ENCODE assay signal across 9 mouse cellular contexts in the genomic region with DNA sequence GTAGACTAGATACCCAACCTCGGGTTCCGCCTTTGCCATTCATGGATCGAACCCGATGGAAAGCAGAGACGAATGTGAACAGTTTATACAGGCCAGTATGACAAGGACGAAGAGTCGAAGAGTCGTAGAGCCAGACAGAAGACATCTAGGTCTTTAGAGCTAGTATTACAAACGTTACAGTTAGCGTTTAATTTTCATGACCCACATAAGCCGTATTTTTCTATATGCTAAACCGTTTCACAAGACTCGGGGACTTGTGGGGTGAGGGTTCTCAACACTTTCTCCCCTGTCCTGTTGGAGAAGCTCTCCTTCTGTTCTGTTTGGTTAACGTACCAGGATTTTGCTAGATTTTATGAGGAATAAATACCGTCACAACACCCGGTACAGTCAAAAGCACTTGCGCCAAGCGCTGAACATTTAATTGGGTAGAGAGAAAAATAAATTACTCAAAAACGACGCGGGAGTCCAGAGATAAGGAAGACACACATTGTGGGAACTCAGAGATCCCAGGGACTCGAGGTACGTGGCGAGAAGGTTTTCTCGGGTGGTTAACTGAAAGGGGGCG. TPM values are rescaled to one million over a fixed set of nuclear protein-coding genes. Genes with fewer than 3 reads are reported as not detected.
DNase-seq lines count a peak whose midpoint lies in the region; ATAC-seq and TF ChIP-seq lines count a peak whose summit lies in the region.
"Had no signal": no experiment of that assay in that cellular context is flagged by ENCODE, and none has a peak within 500 bp of the region (broad histone marks: within the 10 kb centered on the region; RNA-seq: fewer than 3 reads in every experiment).

No protein-coding gene starts in this region.

- H3K27me3 ChIP-seq in heart, embryonic 13.5 days (replicated peaks): peaks cover 14% of the 10 kb centered on the region
- peaks cover 20% of the 10 kb centered on the region for H3K27me3 ChIP-seq in G1E (ENCODE audit: insufficient read depth, low read length)
- peaks cover 16% of the 10 kb centered on the region for H3K27me3 ChIP-seq in forebrain, embryonic 16.5 days (replicated peaks; ENCODE audit: control insufficient read depth, insufficient read depth, low read length)
- H3K27me3 ChIP-seq in liver, postnatal 0 days (ENCODE audit: insufficient read depth, low read length): peaks cover 22% of the 10 kb centered on the region

- intact Hi-C loops in heart, postnatal 10 days (cut with DNase I): loop anchor here (1.0 to 5.0 kb wide), 2 partner anchors 209 to 297 kb away; no protein-coding TSS in a partner anchor

- H3K9me3 ChIP-seq in heart, embryonic 13.5 days: no peaks in the 10 kb centered on the region
- no peaks in the 10 kb centered on the region for H3K9me3 ChIP-seq in G1E (replicated peaks)
- H3K9me3 ChIP-seq in forebrain, embryonic 16.5 days (ENCODE audit: control insufficient read depth, low read length): no peaks in the 10 kb centered on the region
- H3K9me3 ChIP-seq in liver, postnatal 0 days (ENCODE audit: low read length): no peaks in the 10 kb centered on the region

- TF ChIP-seq CTCF in G1E (IDR thresholded peaks at IDR 0.05; ENCODE audit: low read depth, low read length): no peak
- no peak for TF ChIP-seq CTCF in liver, postnatal 0 days (IDR thresholded peaks at IDR 0.05; ENCODE audit: low read depth)

- WGBS in heart, embryonic 13.5 days: 9% methylated on average over 26 of the region's 26 CpGs
- 5% methylated on average over 26 of the region's 26 CpGs for WGBS in forebrain, embryonic 16.5 days
- WGBS in liver, postnatal 0 days (ENCODE audit: insufficient replicate concordance): 9% methylated on average over 26 of the region's 26 CpGs

- peak overlapping the region; percentile 78 for H3K9ac ChIP-seq in heart, embryonic 13.5 days
- H3K9ac ChIP-seq in forebrain, embryonic 16.5 days (replicated peaks; ENCODE audit: low read depth, low read length): peak overlapping the region; percentile 50
- H3K9ac ChIP-seq in liver, postnatal 0 days (replicated peaks): 0 out of 2 replicates have a peak overlapping the region, but pooled peaks have one; percentile 30

- peak overlapping the region; percentile 54 for H3K4me3 ChIP-seq in heart, embryonic 13.5 days
- peak overlapping the region; percentile 66; the same call in 1 of the 2 replicates for H3K4me3 ChIP-seq in G1E (ENCODE audit: low read depth, low read length)
- H3K4me3 ChIP-seq in forebrain, embryonic 16.5 days (replicated peaks; ENCODE audit: low read length): peak overlapping the region; percentile 56
- H3K4me3 ChIP-seq in liver, postnatal 0 days (ENCODE audit: low read depth, low read length): peak overlapping the region; percentile 49

- H3K4me1 ChIP-seq in heart, embryonic 13.5 days: peaks cover 17% of the 10 kb centered on the region
- H3K4me1 ChIP-seq in G1E (ENCODE audit: insufficient read depth, low read depth, low read length): peaks cover 4% of the 10 kb centered on the region; the same call in 1 of the 2 replicates
- peaks cover 7% of the 10 kb centered on the region for H3K4me1 ChIP-seq in forebrain, embryonic 16.5 days (replicated peaks; ENCODE audit: control insufficient read depth, insufficient read depth, low read length)
- H3K4me1 ChIP-seq in liver, postnatal 0 days (ENCODE audit: insufficient read depth): peaks cover 6% of the 10 kb centered on the region

- H3K36me3 ChIP-seq in heart, embryonic 13.5 days: no peaks in the 10 kb centered on the region
- H3K36me3 ChIP-seq in G1E (replicated peaks): no peaks in the 10 kb centered on the region
- no peaks in the 10 kb centered on the region for H3K36me3 ChIP-seq in forebrain, embryonic 16.5 days (ENCODE audit: control insufficient read depth, insufficient read depth)
- no peaks in the 10 kb centered on the region for H3K36me3 ChIP-seq in liver, postnatal 0 days (replicated peaks; ENCODE audit: insufficient read depth, low read length)

- H3K27ac ChIP-seq in heart, embryonic 13.5 days (replicated peaks): peak overlapping the region; percentile 90
- H3K27ac ChIP-seq in forebrain, embryonic 16.5 days (ENCODE audit: low read length): peak overlapping the region; percentile 20; the same call in 1 of the 2 replicates
- no peak overlapping the region for H3K27ac ChIP-seq in liver, postnatal 0 days (ENCODE audit: low read depth)

- DNase-seq in heart, postnatal 10 days: no peak
- no peak for DNase-seq in G1E (ENCODE audit: low spot score)
- DNase-seq in liver, postnatal 0 days: no peak
- DNase-seq in right cerebral cortex, adult 2 months (ENCODE audit: low spot score in 2 of 2): no peak
- DNase-seq in urinary bladder, adult 18-20 months (ENCODE audit: low spot score in 2 of 2): no peak
- DNase-seq in urinary bladder, adult 2 months (ENCODE audit: low spot score): no peak

- TF ChIP-seq EP300 in liver, postnatal 0 days (IDR thresholded peaks at IDR 0.05; ENCODE audit: low read depth): no peak

- peak overlapping the region; percentile 77 for H3K4me2 ChIP-seq in heart, embryonic 13.5 days
- peak overlapping the region; percentile 77 for H3K4me2 ChIP-seq in forebrain, embryonic 16.5 days (ENCODE audit: low read length)
- H3K4me2 ChIP-seq in liver, postnatal 0 days (ENCODE audit: low read depth, low read length): peak overlapping the region; percentile 83

- ATAC-seq in heart, embryonic 13.5 days (ENCODE audit: extremely low read depth, insufficient number of reproducible peaks, low FRiP score, low TSS enrichment): no peak
- ATAC-seq in G1E (ENCODE audit: extremely low read depth, insufficient number of reproducible peaks, low FRiP score, poor library complexity, severe bottlenecking): no peak
- no peak for ATAC-seq in forebrain, embryonic 16.5 days
- ATAC-seq in liver, postnatal 0 days: no peak

RNA-seq across cellular contexts. Expression of a gene that starts 13.7 kb away (rescaled TPM):
- polyA plus RNA-seq in heart, embryonic 13.5 days (2015; fragmentation: Nextera tagmentation; extraction: Ambion mirVana): 1.1 and 1.4 TPM in 2 replicates
- under 1 TPM; 0.57 to 0.64 TPM for total RNA-seq in heart, postnatal 10 days (2021)
- not detected in 2 replicates for total RNA-seq in G1E (2014; fragmentation: Nextera tagmentation)
- not detected in 2 replicates for total RNA-seq in G1E (2017)
- not detected in 2 replicates for polyA plus RNA-seq in G1E (2012)
- 29.7 and 50.4 TPM in 2 replicates for polyA plus RNA-seq in forebrain, embryonic 16.5 days (2015; fragmentation: Nextera tagmentation; extraction: Ambion mirVana)
- polyA plus RNA-seq in liver, postnatal 0 days (2015; fragmentation: Nextera tagmentation; extraction: Ambion mirVana): not detected in 2 replicates
- 3.6 and 4.2 TPM in 2 replicates for polyA plus RNA-seq in urinary bladder, adult 2 months (2012; rRNA removed)

RNA-seq across cellular contexts. Expression of a gene that starts 14.7 kb away (rescaled TPM):
- not detected in 2 replicates for polyA plus RNA-seq in heart, embryonic 13.5 days (2015; fragmentation: Nextera tagmentation; extraction: Ambion mirVana)
- total RNA-seq in heart, postnatal 10 days (2021): not detected
- total RNA-seq in G1E (2014; fragmentation: Nextera tagmentation) (not detected in 2 replicates), G1E (2017) (not detected in 2 replicates)
- not detected in 2 replicates for polyA plus RNA-seq in G1E (2012)
- polyA plus RNA-seq in forebrain, embryonic 16.5 days (2015; fragmentation: Nextera tagmentation; extraction: Ambion mirVana): not detected in 2 replicates
- polyA plus RNA-seq in liver, postnatal 0 days (2015; fragmentation: Nextera tagmentation; extraction: Ambion mirVana): not detected in 2 replicates
- polyA plus RNA-seq in urinary bladder, adult 2 months (2012; rRNA removed): not detected in 2 replicates
- polyA plus RNA-seq: large intestine, adult 2 months had no signal

RNA-seq across cellular contexts. Expression of a gene that starts 15.2 kb away (rescaled TPM):
- 76.5 and 86.6 TPM in 2 replicates for polyA plus RNA-seq in heart, embryonic 13.5 days (2015; fragmentation: Nextera tagmentation; extraction: Ambion mirVana)
- total RNA-seq in heart, postnatal 10 days (2021): 100 to 1,000 TPM; 104 to 109 TPM
- total RNA-seq in G1E (2014; fragmentation: Nextera tagmentation) (30.4 and 32.2 TPM in 2 replicates), G1E (2017) (27.2 and 37.5 TPM in 2 replicates)
- polyA plus RNA-seq in G1E (2012): 4.2 and 5.1 TPM in 2 replicates
- polyA plus RNA-seq in forebrain, embryonic 16.5 days (2015; fragmentation: Nextera tagmentation; extraction: Ambion mirVana): 48.5 and 51.1 TPM in 2 replicates
- polyA plus RNA-seq in liver, postnatal 0 days (2015; fragmentation: Nextera tagmentation; extraction: Ambion mirVana): 23.6 and 24.1 TPM in 2 replicates
- 56.1 and 59.9 TPM in 2 replicates for polyA plus RNA-seq in urinary bladder, adult 2 months (2012; rRNA removed)

RNA-seq across cellular contexts. Expression of a gene that starts 40.1 kb away (rescaled TPM):
- polyA plus RNA-seq in heart, embryonic 13.5 days (2015; fragmentation: Nextera tagmentation; extraction: Ambion mirVana): not detected in 2 replicates
- not detected for total RNA-seq in heart, postnatal 10 days (2021)
- not detected in 2 replicates for total RNA-seq in G1E (2014; fragmentation: Nextera tagmentation)
- 0.22 TPM in 1 of 2 replicates, not detected in the other for total RNA-seq in G1E (2017)
- polyA plus RNA-seq in G1E (2012): not detected in 2 replicates
- polyA plus RNA-seq in forebrain, embryonic 16.5 days (2015; fragmentation: Nextera tagmentation; extraction: Ambion mirVana): not detected in 2 replicates
- not detected in 2 replicates for polyA plus RNA-seq in liver, postnatal 0 days (2015; fragmentation: Nextera tagmentation; extraction: Ambion mirVana)
- polyA plus RNA-seq in urinary bladder, adult 2 months (2012; rRNA removed): not detected in 2 replicates
- polyA plus RNA-seq: large intestine, adult 2 months had no signal

RNA-seq across cellular contexts. Expression of a gene that starts 40.2 kb away (rescaled TPM):
- polyA plus RNA-seq in heart, embryonic 13.5 days (2015; fragmentation: Nextera tagmentation; extraction: Ambion mirVana): not detected in 2 replicates
- total RNA-seq in heart, postnatal 10 days (2021): not detected
- total RNA-seq in G1E (2014; fragmentation: Nextera tagmentation) (not detected in 2 replicates), G1E (2017) (not detected in 2 replicates)
- not detected in 2 replicates for polyA plus RNA-seq in G1E (2012)
- not detected in 2 replicates for polyA plus RNA-seq in forebrain, embryonic 16.5 days (2015; fragmentation: Nextera tagmentation; extraction: Ambion mirVana)
- polyA plus RNA-seq in liver, postnatal 0 days (2015; fragmentation: Nextera tagmentation; extraction: Ambion mirVana): not detected in 2 replicates
- polyA plus RNA-seq in urinary bladder, adult 2 months (2012; rRNA removed): 0.04 TPM in 1 of 2 replicates, not detected in the other
